In the genomic region with DNA sequence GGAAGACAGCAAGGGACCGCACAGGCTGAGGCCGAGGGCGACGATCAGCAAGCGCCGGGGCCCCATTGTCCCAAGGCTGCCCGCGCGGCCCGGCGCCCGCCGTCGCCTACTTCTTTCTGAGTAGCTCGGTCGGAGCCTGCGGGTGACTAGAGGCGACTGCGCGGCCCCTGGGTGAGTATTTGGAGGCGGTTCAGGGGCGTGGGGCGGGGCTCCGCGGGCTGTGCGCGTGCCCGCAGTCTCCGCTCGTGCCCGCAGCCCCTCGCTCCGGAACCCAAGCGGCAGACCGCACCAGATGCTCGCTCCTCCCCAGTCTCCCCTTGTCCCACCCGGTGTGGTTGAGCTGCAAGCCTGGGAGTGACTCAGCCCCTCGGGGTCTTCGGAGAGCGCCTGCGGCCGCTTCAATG, we compare ENCODE assay signal across 8 mouse cellular contexts. TPM values are rescaled to one million over a fixed set of nuclear protein-coding genes. Genes with fewer than 3 reads are reported as not detected.
A peak's percentile ranks its signal among the peaks of the same experiment; 100 is the strongest.
DNase-seq lines count a peak whose midpoint lies in the region; ATAC-seq and TF ChIP-seq lines count a peak whose summit lies in the region.

A gene (minus strand): TSS at position 179 of the 404 bp plus-strand sequence.

- H3K27ac ChIP-seq in bone marrow macrophage, adult 2 months (ENCODE audit: insufficient read depth, low read depth, low read length), result no peak within 1 kb of the TSS
- H3K27ac ChIP-seq in heart, embryonic 12.5 days (ENCODE audit: poor library complexity, severe bottlenecking), result peak within 1 kb of the TSS; percentile 95
- peak within 1 kb of the TSS; percentile 85 for H3K27ac ChIP-seq in kidney, embryonic 16.5 days (ENCODE audit: low read length)
- H3K27ac ChIP-seq in liver, embryonic 13.5 days, result peak within 1 kb of the TSS; percentile 88

- DNase-seq in CD4-positive helper T cell, adult 2 months (ENCODE audit: low read depth, low spot score), result peak; percentile 88
- DNase-seq in liver, embryonic 13.5 days, result peak; percentile 84
- DNase-seq in naive thymus-derived CD4-positive, alpha-beta T cell, adult 2 months (ENCODE audit: low read depth), result peak; percentile 82
- DNase-seq in splenic B cell, adult 2 months (ENCODE audit: low read depth, low spot score), result peak; percentile 62

- under 1% methylated on average over 42 of the region's 42 CpGs for WGBS in heart, embryonic 12.5 days
- WGBS in kidney, embryonic 16.5 days, result under 1% methylated on average over 33 of the region's 42 CpGs
- under 1% methylated on average over 42 of the region's 42 CpGs for WGBS in liver, embryonic 13.5 days (ENCODE audit: insufficient replicate concordance)

- no peaks in the 10 kb centered on the region for H3K9me3 ChIP-seq in erythroblast, embryonic 14.5 days (ENCODE audit: control insufficient read depth, low read length)
- no peaks in the 10 kb centered on the region for H3K9me3 ChIP-seq in heart, embryonic 12.5 days (replicated peaks)
- H3K9me3 ChIP-seq in kidney, embryonic 16.5 days (ENCODE audit: low read length), result no peaks in the 10 kb centered on the region
- H3K9me3 ChIP-seq in liver, embryonic 13.5 days (replicated peaks), result no peaks in the 10 kb centered on the region

- TF ChIP-seq POLR2A in bone marrow macrophage, adult 2 months (IDR thresholded peaks at IDR 0.05; ENCODE audit: borderline replicate concordance, low read depth, low read length), result no peak

- H3K36me3 ChIP-seq in erythroblast, embryonic 14.5 days (ENCODE audit: control insufficient read depth), result peaks cover 19% of the 10 kb centered on the region
- H3K36me3 ChIP-seq in heart, embryonic 12.5 days, result peaks cover 9% of the 10 kb centered on the region
- no peaks in the 10 kb centered on the region for H3K36me3 ChIP-seq in kidney, embryonic 16.5 days (ENCODE audit: insufficient read depth, low read length)
- peaks cover 7% of the 10 kb centered on the region for H3K36me3 ChIP-seq in liver, embryonic 13.5 days
- H3K36me3 ChIP-seq in splenic B cell, adult 2 months (ENCODE audit: control insufficient read depth, insufficient read depth, low read length, poor library complexity, severe bottlenecking), result no peaks in the 10 kb centered on the region

- no peak for TF ChIP-seq CTCF in bone marrow macrophage, adult 2 months (IDR thresholded peaks at IDR 0.05; ENCODE audit: low read depth, low read length)

- H3K4me2 ChIP-seq in heart, embryonic 12.5 days, result peak within 1 kb of the TSS; percentile 74
- peak within 1 kb of the TSS; percentile 87 for H3K4me2 ChIP-seq in kidney, embryonic 16.5 days (replicated peaks; ENCODE audit: low read depth, low read length)
- peak within 1 kb of the TSS; percentile 87 for H3K4me2 ChIP-seq in liver, embryonic 13.5 days

- H3K9ac ChIP-seq in heart, embryonic 12.5 days, result peak within 1 kb of the TSS; percentile 98
- peak within 1 kb of the TSS; percentile 94 for H3K9ac ChIP-seq in kidney, embryonic 16.5 days (replicated peaks; ENCODE audit: low read length)
- peak within 1 kb of the TSS; percentile 98 for H3K9ac ChIP-seq in liver, embryonic 13.5 days

- ATAC-seq in heart, embryonic 12.5 days (ENCODE audit: insufficient number of reproducible peaks, low FRiP score), result peak; percentile 93
- peak; percentile 94 for ATAC-seq in kidney, embryonic 16.5 days (ENCODE audit: low FRiP score, low TSS enrichment)
- ATAC-seq in liver, embryonic 13.5 days (ENCODE audit: low read depth), result peak; percentile 91

- H3K4me1 ChIP-seq in bone marrow macrophage, adult 2 months (ENCODE audit: control insufficient read depth, insufficient read depth, low read length), result no peaks in the 10 kb centered on the region
- H3K4me1 ChIP-seq in erythroblast, embryonic 14.5 days (ENCODE audit: control insufficient read depth), result peaks cover 47% of the 10 kb centered on the region
- peaks cover 36% of the 10 kb centered on the region for H3K4me1 ChIP-seq in heart, embryonic 12.5 days (replicated peaks)
- H3K4me1 ChIP-seq in kidney, embryonic 16.5 days (ENCODE audit: insufficient read depth, low read length), result peaks cover 30% of the 10 kb centered on the region
- peaks cover 38% of the 10 kb centered on the region for H3K4me1 ChIP-seq in liver, embryonic 13.5 days (replicated peaks)

- peaks cover 20% of the 10 kb centered on the region for H3K27me3 ChIP-seq in erythroblast, embryonic 14.5 days (ENCODE audit: control insufficient read depth)
- H3K27me3 ChIP-seq in heart, embryonic 12.5 days (replicated peaks), result no peaks in the 10 kb centered on the region
- no peaks in the 10 kb centered on the region for H3K27me3 ChIP-seq in kidney, embryonic 16.5 days (ENCODE audit: insufficient read depth, low read length)
- H3K27me3 ChIP-seq in liver, embryonic 13.5 days, result no peaks in the 10 kb centered on the region
- H3K27me3 ChIP-seq in splenic B cell, adult 2 months (ENCODE audit: control insufficient read depth, insufficient read depth, low read length, poor library complexity, severe bottlenecking), result peaks cover 5% of the 10 kb centered on the region

- H3K4me3 ChIP-seq in bone marrow macrophage, adult 2 months (ENCODE audit: insufficient read depth, low read length), result peak within 1 kb of the TSS; percentile 78
- peak within 1 kb of the TSS; percentile 91 for H3K4me3 ChIP-seq in erythroblast, embryonic 14.5 days (replicated peaks)
- peak within 1 kb of the TSS; percentile 93 for H3K4me3 ChIP-seq in heart, embryonic 12.5 days
- peak within 1 kb of the TSS; percentile 90 for H3K4me3 ChIP-seq in kidney, embryonic 16.5 days (ENCODE audit: low read length)
- peak within 1 kb of the TSS; percentile 93 for H3K4me3 ChIP-seq in liver, embryonic 13.5 days (replicated peaks)

RNA-seq across cellular contexts. Expression of the gene that starts here (rescaled TPM):
- 0.21 and 0.32 TPM in 2 replicates for polyA plus RNA-seq in bone marrow macrophage, adult 2 months (2012; ENCODE audit: insufficient read depth, insufficient read length, missing spikeins)
- polyA plus RNA-seq in erythroblast, embryonic 14.5 days (2012), result 0.43 and 0.76 TPM in 2 replicates
- polyA plus RNA-seq in heart, embryonic 12.5 days (2016; fragmentation: Nextera tagmentation; extraction: Ambion mirVana), result 184 and 192 TPM in 2 replicates
- polyA plus RNA-seq in kidney, embryonic 16.5 days (2015; fragmentation: Nextera tagmentation; extraction: Ambion mirVana), result 142 TPM in 2 replicates
- polyA plus RNA-seq in liver, embryonic 13.5 days (2015; fragmentation: Nextera tagmentation; extraction: Ambion mirVana), result 42.8 and 53.6 TPM in 2 replicates

Comparison
In these comparisons a context has a peak if more than half of its experiments do, and no peak if none do; other contexts are left out.
1. RNA of the gene that starts here (polyA plus RNA-seq): 184 to 192 TPM in heart, embryonic 12.5 days, 142 TPM in kidney, embryonic 16.5 days and 42.8 to 53.6 TPM in liver, embryonic 13.5 days; 0.43 to 0.76 TPM in erythroblast, embryonic 14.5 days and 0.21 to 0.32 TPM in bone marrow macrophage, adult 2 months; every median in the first group is over 10 times any median in the second.
2. Peak in every context shown above with its lines, with median percentiles within 50 percentile points of each other: DNase-seq, H3K4me3 ChIP-seq, ATAC-seq, H3K4me2 ChIP-seq and H3K9ac ChIP-seq.